Mouse (Mus musculus) hindbrain, embryonic 12.5 days (tissue): ENCODE results near the gene Gm20708. TPM values are rescaled to one million over a fixed set of nuclear protein-coding genes. Genes with fewer than 3 reads are reported as not detected.

Experiments used
- ATAC-seq: fragments of 200-750 bp; cut with Nextera tagmentation; 2 replicates; pipeline ENCODE4 v1.8.0; 2017; ENCODE audit warnings: moderate TSS enrichment; ENCODE audit not compliant: low FRiP score
- H3K27ac ChIP-seq: fragments of 300-500 bp; sonication (generic); 2 replicates; pipeline ENCODE4 v1.5.1; 2016; ENCODE audit warnings: mild to moderate bottlenecking
- H3K27me3 ChIP-seq: fragments of 300-500 bp; sonication (generic); 2 replicates; pipeline ENCODE4 v1.6.1; 2016; ENCODE audit warnings: mild to moderate bottlenecking
- H3K36me3 ChIP-seq: fragments of 300-500 bp; sonication (generic); 2 replicates; pipeline ENCODE4 v1.6.1; 2016; ENCODE audit warnings: mild to moderate bottlenecking
- H3K4me1 ChIP-seq: fragments of 300-500 bp; sonication (generic); 2 replicates; pipeline ENCODE4 v1.6.1; 2016
- H3K4me2 ChIP-seq: fragments of 300-500 bp; sonication (generic); replicated peaks from 2 replicates; pipeline ENCODE4 v1.6.1; 2016; ENCODE audit warnings: mild to moderate bottlenecking
- H3K4me3 ChIP-seq: fragments of 300-500 bp; sonication (generic); 2 replicates; pipeline ENCODE4 v1.5.1; 2016; ENCODE audit warnings: mild to moderate bottlenecking
- H3K9ac ChIP-seq: fragments of 300-500 bp; sonication (generic); 2 replicates; pipeline ENCODE4 v1.6.1; 2016; ENCODE audit warnings: mild to moderate bottlenecking, moderate library complexity
- H3K9me3 ChIP-seq: fragments of 300-500 bp; sonication (generic); replicated peaks from 2 replicates; pipeline ENCODE4 v1.6.1; 2016; ENCODE audit warnings: mild to moderate bottlenecking
- WGBS: fragments of 180-500 bp; shearing (Covaris S2); methylation state at CpG from one replicate; pipeline ENCODE4 v1.1.7; 2016; 5-methylcytosine and 5-hydroxymethylcytosine counted together
- polyA plus RNA-seq: library from polyadenylated mRNA; unstranded; fragments of >200 nt; fragmentation: Nextera tagmentation; extraction: Ambion mirVana; gene quantifications from 2 replicates; pipeline ENCODE4 v1.2.1, GENCODE M21; 2016

The Gm20708 gene
- 0.47 and 0.50 TPM in 2 replicates for polyA plus RNA-seq

DNA sequence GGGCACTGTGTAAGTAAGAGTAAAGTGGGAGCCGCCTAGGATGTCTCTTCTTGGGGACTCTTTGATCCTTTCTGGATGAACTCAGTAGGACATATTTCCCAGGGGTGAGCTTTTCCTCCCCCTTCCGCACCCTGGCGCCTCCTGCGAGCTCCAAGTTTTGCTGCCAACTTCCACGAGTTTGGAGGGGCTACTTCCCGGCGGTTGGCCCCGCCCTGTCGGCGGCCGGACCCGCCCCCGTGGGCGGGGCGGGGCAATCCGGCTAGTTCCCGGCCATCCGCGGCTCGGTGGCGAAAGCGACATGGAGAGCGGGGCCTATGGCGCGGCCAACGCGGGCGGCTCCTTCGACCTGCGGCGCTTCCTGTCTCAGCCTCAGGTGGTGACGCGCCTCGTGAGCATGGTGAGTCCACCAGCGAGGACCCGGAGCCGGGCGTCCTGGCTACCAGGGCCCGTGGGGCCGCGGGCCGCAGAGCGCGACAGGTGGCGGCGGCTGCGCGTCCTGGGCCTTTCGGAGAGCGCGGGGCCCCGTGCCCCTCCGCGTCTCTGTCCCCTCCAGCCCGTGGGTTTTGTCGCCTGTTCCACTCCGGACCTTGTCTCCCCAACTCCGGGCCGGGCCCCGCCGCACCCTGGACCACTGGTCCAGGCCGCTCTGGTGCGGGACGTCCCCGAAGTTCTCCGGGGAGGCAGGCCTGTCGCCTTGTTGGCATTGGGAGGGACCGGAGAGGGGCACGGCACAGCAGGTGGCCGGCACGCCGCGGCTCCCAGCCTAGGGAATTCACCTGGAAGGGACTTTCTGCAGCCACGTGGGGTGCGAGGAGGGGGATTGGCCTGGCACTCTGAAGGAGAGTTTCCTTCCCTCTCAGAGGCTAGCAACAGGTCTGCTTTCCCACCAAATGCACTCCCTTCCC lies at the start of gene Gm20708, which contains the start of gene Syngr2:
Gm20708 (plus strand) TSS at position 262 of the 905 bp plus-strand sequence.
Syngr2 (plus strand) TSS at position 262 of the 905 bp plus-strand sequence.
- no peaks in the 10 kb centered on the region for H3K9me3 ChIP-seq
- peak within 1 kb of the TSS; percentile 52 for H3K4me3 ChIP-seq
- peaks cover 19% of the 10 kb centered on the region for H3K36me3 ChIP-seq
- peak within 1 kb of the TSS; percentile 97 for H3K4me2 ChIP-seq
- H3K27ac ChIP-seq = no peak within 1 kb of the TSS
- WGBS = under 1% methylated on average over 75 of the region's 75 CpGs
- ATAC-seq = peak; percentile 35; the same call in 1 of the 2 replicates
- peaks cover 15% of the 10 kb centered on the region for H3K27me3 ChIP-seq
- H3K4me1 ChIP-seq = peaks cover 17% of the 10 kb centered on the region
- peak within 1 kb of the TSS; percentile 72 for H3K9ac ChIP-seq

- ATAC-seq = no peak
- H3K27me3 ChIP-seq = no peaks in the 10 kb centered on the region
- 93% methylated on average over 26 of the region's 26 CpGs for WGBS
These were observed 48.9 kb upstream of the Gm20708 start for GRCm38 (mm10) chr11:117760374-117761119.

GRCm38 (mm10) chr11:117761801-117762200 lies 47.7 kb upstream of the Gm20708 start:
- peaks cover 83% of the 10 kb centered on the region for H3K36me3 ChIP-seq
- H3K9ac ChIP-seq = no peak overlapping the region
- no peak overlapping the region for H3K4me2 ChIP-seq
- no peaks in the 10 kb centered on the region for H3K4me1 ChIP-seq
- no peaks in the 10 kb centered on the region for H3K27me3 ChIP-seq
- H3K9me3 ChIP-seq = no peaks in the 10 kb centered on the region
- WGBS = 92% methylated on average over 13 of the region's 13 CpGs
- H3K4me3 ChIP-seq = no peak overlapping the region
- no peak overlapping the region for H3K27ac ChIP-seq
- ATAC-seq = no peak

More at GRCm38 (mm10) chr11:117760374-117761119, 48.9 kb upstream of the Gm20708 start:
- peaks cover 85% of the 10 kb centered on the region for H3K36me3 ChIP-seq
- no peak overlapping the region for H3K4me2 ChIP-seq
- H3K9ac ChIP-seq = no peak overlapping the region
- no peak overlapping the region for H3K4me3 ChIP-seq
- no peaks in the 10 kb centered on the region for H3K9me3 ChIP-seq
- no peaks in the 10 kb centered on the region for H3K4me1 ChIP-seq
- H3K27ac ChIP-seq = peak overlapping the region; percentile 44; the same call in 1 of the 2 replicates

- WGBS = 87% methylated on average over 12 of the region's 12 CpGs
- Histone ChIP-seq H3K27me3 (no peaks in the 10 kb centered on the region), H3K36me3 (peaks cover 78% of the 10 kb centered on the region), H3K27ac (no peak overlapping the region), H3K4me2 (no peak overlapping the region), H3K9me3 (no peaks in the 10 kb centered on the region), H3K4me3 (no peak overlapping the region), H3K9ac (no peak overlapping the region), H3K4me1 (no peaks in the 10 kb centered on the region)
- no peak for ATAC-seq
These were observed 47.2 kb upstream of the Gm20708 start for GRCm38 (mm10) chr11:117762246-117762645.

GRCm38 (mm10) chr11:117764319-117764718 lies 45.1 kb upstream of the Gm20708 start:
- no peak overlapping the region for H3K4me2 ChIP-seq
- no peak overlapping the region for H3K27ac ChIP-seq
- no peaks in the 10 kb centered on the region for H3K9me3 ChIP-seq
- peaks cover 58% of the 10 kb centered on the region for H3K36me3 ChIP-seq
- H3K9ac ChIP-seq = no peak overlapping the region
- no peaks in the 10 kb centered on the region for H3K27me3 ChIP-seq
- ATAC-seq = no peak
- H3K4me3 ChIP-seq = no peak overlapping the region
- no peaks in the 10 kb centered on the region for H3K4me1 ChIP-seq
- WGBS = 91% methylated on average over 9 of the region's 9 CpGs

DNA sequence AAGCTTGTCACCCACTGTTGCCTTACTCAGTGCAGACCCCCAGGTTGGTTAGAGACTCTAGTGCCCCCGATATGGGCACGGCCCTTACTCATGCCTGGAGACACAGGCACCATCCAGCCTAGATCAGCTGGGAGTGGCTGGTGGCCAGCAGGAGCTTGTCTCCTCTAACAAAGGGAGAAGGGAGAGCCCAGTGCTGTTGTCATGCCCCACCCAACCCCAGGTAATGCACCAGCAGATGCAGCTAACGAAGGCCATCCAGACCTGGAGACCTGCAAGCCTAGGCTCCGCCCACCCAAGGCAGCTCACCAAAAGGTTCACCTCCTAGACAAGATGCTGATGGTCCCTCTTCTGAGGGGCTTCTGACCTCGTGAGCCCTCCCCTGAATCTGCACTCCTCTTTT lies 44.1 kb upstream of the Gm20708 start:
- Histone ChIP-seq H3K27me3 (no peaks in the 10 kb centered on the region), H3K36me3 (peaks cover 47% of the 10 kb centered on the region), H3K4me3 (no peak overlapping the region), H3K4me2 (no peak overlapping the region), H3K4me1 (peaks cover 7% of the 10 kb centered on the region; the same call in 1 of the 2 replicates), H3K9me3 (no peaks in the 10 kb centered on the region), H3K27ac (no peak overlapping the region), H3K9ac (no peak overlapping the region)
- 87% methylated on average over 5 of the region's 5 CpGs for WGBS
- no peak; the same call in 1 of the 2 replicates for ATAC-seq

- no peaks in the 10 kb centered on the region for H3K9me3 ChIP-seq
- no peaks in the 10 kb centered on the region for H3K27me3 ChIP-seq
- 85% methylated on average over 3 of the region's 3 CpGs for WGBS
- H3K4me1 ChIP-seq = peaks cover 7% of the 10 kb centered on the region; the same call in 1 of the 2 replicates
- no peak overlapping the region for H3K4me3 ChIP-seq
- peaks cover 41% of the 10 kb centered on the region for H3K36me3 ChIP-seq
- H3K27ac ChIP-seq = no peak overlapping the region
- H3K9ac ChIP-seq = no peak overlapping the region
- no peak for ATAC-seq
- no peak overlapping the region for H3K4me2 ChIP-seq
These were observed 43.2 kb upstream of the Gm20708 start for GRCm38 (mm10) chr11:117766275-117766674.

- Histone ChIP-seq H3K9ac (no peak overlapping the region), H3K9me3 (no peaks in the 10 kb centered on the region), H3K4me1 (peaks cover 7% of the 10 kb centered on the region; the same call in 1 of the 2 replicates), H3K36me3 (peaks cover 29% of the 10 kb centered on the region), H3K4me2 (no peak overlapping the region), H3K4me3 (no peak overlapping the region), H3K27me3 (no peaks in the 10 kb centered on the region), H3K27ac (peak overlapping the region; percentile 62)
- WGBS = 86% methylated on average over 20 of the region's 20 CpGs
- ATAC-seq = no peak
These were observed 40.5 kb upstream of the Gm20708 start for GRCm38 (mm10) chr11:117768725-117769682.

DNA sequence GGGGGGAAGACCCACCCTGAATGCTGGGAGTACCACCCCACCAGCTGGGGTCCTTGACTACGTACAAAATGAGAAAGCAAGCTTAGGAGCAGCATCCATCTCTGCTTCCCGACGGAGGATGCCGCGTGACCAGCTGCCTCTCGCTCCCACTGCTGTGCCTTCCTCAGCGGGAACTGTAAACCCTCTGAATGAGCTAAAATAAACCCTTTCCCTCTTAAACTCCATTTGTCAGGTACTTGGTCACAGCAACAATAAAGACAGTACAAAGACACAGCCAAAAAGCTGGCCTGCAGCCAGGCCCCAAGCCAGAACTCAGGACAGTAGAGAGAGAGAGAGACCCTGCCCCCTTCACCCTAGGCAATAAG lies 39.8 kb upstream of the Gm20708 start:
- Histone ChIP-seq H3K4me1 (peaks cover 7% of the 10 kb centered on the region; the same call in 1 of the 2 replicates), H3K4me2 (no peak overlapping the region), H3K27ac (peak overlapping the region; percentile 62), H3K9me3 (no peaks in the 10 kb centered on the region), H3K9ac (no peak overlapping the region), H3K27me3 (no peaks in the 10 kb centered on the region), H3K36me3 (peaks cover 22% of the 10 kb centered on the region), H3K4me3 (no peak overlapping the region)
- peak; percentile 24; the same call in 1 of the 2 replicates for ATAC-seq
- 70% methylated on average over 7 of the region's 7 CpGs for WGBS

DNA sequence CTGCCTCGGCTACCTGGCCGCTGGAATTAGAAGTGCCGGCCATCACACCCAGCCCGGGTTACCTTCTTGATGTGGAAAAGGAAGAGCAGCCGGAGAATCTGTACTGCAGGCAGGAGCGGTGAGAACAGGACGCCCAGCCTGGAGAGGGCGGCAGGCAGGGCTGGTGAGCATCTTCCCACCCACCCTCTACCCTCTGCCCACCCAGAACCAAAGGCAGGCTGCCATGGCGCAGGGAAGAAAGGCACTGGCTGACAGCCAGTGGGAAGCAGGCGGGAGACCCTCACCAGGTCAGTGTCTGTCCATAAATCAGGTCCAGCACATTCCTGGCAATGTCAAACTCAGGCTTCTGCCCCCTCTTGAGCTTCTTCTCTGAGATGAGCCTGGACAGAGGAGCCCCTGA lies 39.1 kb upstream of the Gm20708 start:
- Histone ChIP-seq H3K4me1 (peaks cover 7% of the 10 kb centered on the region; the same call in 1 of the 2 replicates), H3K4me3 (no peak overlapping the region), H3K9me3 (no peaks in the 10 kb centered on the region), H3K4me2 (no peak overlapping the region), H3K9ac (no peak overlapping the region), H3K27me3 (no peaks in the 10 kb centered on the region), H3K27ac (no peak overlapping the region), H3K36me3 (peaks cover 15% of the 10 kb centered on the region)
- no peak for ATAC-seq
- WGBS = 92% methylated on average over 10 of the region's 10 CpGs

- Histone ChIP-seq H3K9me3 (no peaks in the 10 kb centered on the region), H3K9ac (no peak overlapping the region), H3K4me1 (peaks cover 7% of the 10 kb centered on the region; the same call in 1 of the 2 replicates), H3K36me3 (peaks cover 3% of the 10 kb centered on the region; the same call in 1 of the 2 replicates), H3K27me3 (no peaks in the 10 kb centered on the region), H3K4me3 (no peak overlapping the region), H3K4me2 (no peak overlapping the region), H3K27ac (no peak overlapping the region)
- WGBS = 94% methylated on average over 7 of the region's 7 CpGs
- ATAC-seq = no peak
These were observed 37.1 kb upstream of the Gm20708 start for GRCm38 (mm10) chr11:117772352-117772751.
